Mouse (Mus musculus) kidney, postnatal 36 days (tissue): ENCODE results near the gene Itpkc.

ENCODE experiments used
- DNase-seq, 2 experiments: peaks; one replicate each; pipeline ENCODE4 v3.0.0; 2021 to 2022; ENCODE audit warnings: mixed read lengths in 2 of 2

Itpkc gene

DNA sequence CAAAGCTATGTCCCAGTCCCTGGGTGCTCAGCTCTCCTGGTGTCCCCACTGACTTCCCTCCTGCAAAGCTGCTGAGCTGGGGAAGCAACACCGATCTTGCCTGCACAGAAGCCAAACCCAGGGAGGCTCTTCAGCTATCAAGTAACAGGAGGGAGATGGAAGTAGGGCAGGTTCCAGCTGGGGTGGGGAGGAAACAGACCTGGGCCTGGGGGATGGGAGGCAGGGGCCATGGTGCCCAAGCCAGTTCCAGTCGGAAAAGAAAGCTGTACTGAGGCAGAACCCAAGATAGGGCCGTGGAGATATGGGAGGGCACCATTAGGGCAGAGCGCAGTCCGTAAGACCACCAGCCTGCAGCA lies 65.0 kb downstream of the Itpkc start:
- DNase-seq = no peak

DNA sequence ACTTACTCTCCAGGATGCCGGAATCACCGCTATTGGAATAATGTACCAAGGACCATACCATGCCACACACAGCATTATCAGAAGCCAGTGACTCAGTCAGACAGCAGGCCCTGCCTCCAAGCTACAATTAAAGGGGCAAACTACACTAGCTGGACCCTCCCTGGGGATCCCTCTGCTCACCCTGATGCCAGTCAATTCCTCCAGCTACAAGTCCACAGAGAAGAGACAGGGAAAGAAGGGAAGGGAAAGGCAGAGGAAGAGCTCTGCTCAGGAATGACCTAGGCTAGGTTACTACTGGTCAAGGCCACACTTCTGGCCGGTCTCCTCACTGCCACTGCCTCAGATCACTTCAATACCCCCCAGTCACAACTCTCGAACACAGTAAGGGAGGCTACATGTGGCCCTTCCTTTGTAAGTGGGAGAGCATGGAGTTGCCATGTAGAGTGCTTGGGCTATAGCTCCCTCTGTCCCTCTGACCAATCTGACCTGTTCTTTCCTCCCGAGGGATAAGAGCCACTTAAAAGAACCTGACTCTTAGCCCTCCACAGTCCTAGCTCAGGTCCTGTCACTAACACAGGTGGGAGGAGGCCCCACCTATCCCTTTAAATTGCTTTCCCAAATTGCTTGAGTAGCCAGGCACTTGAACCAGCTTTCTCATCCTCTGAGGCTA lies 65.5 kb downstream of the Itpkc start:
- no peak for DNase-seq

DNA sequence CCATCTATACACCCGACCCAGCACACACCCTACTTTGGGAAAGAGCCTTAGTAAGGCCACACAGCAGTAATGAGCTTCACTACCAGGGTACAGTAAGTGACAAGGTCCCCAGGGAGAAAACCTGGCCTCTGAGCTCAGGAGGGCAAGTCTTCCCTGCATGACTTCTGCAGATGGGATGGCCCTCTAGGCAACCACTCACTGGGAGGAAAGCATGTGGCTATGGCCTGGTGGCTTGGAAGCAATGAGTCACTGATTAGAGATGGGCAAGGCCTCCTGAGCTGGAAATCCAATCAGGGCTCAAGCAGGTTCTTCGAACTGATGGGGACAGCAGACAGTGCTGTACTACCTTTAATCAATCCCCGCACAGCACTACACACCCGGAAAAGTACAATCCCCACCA lies 66.7 kb downstream of the Itpkc start:
- no peak for DNase-seq

DNA sequence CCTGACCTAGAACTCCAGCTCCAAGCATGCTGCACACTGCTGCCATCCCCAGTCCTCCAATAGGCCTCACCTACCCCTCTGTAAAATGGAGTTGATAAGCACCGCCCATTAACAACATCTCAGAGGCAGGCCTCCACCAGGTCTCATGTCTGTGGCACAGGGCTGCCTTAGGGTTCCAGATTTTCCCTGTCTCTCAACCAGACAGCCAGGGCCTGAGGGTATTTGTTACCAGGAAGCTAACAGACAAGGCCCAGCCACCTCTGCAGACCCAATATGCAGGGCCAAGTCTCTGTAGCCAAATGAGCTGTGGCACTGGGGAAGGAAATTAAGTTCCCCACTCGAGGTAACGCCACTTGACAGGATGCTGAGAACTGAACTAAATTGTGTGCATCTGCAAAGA lies 67.5 kb downstream of the Itpkc start:
- DNase-seq = no peak

DNA sequence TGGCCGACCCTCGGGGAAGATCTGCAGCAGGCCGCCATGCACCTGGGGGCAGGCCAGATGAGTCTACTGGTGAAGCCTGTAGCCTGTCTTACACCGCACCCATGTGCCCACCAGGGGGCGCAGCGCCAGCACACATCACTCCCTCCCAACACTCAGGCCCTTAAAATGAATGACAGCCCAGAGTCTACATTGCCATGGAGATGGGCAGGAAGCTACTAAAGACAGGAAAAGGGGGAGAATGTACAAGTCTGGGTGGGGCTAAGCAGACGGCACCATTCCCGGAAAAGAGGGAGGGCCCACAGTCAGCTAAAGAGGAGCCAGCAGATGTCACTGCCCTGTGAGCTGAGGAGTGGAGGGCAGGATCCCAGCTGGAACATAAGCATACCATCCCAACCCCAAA lies 68.6 kb downstream of the Itpkc start:
- peak; percentile 95 for DNase-seq

DNA sequence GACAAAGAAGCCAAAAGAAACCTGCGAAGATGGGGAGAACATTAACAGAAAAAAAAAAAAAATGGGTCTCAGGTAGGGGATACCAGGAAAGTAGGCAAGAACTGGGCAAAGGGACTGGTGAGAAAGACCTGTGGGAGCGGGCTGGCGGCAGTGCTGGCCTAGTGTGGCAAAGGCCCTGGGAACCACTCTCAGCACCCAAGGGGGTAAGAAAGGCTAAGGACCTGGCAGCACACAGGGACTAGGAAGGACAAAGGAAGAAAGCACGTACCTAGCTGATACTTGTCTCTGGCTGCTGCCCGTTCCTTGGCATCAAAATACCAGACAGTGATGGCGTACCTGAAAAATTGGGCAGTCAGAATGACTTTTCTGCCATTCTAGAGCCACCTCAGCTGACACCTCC lies 69.2 kb downstream of the Itpkc start:
- no peak for DNase-seq

DNA sequence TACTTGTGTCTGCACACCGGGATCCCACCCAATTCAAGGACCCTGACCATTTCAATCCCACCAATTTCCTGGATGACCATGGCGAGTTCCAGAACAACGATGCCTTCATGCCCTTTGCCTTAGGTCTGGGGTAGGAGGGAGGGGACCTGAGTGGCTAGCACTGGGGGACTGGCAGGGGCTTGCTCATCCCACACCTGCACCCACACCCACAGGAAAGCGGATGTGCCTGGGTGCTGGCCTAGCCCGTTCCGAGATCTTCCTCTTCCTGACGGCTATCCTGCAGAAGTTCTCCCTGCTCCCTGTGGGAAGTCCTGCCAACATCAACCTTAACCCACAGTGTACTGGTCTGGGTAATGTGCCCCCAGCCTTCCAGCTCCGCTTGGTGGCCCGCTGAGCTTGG lies 70.3 kb downstream of the Itpkc start:
- no peak for DNase-seq
